Mouse (Mus musculus): Measurements from ENCODE around the gene Gm21497. TPM values are rescaled to one million over a fixed set of nuclear protein-coding genes. Genes with fewer than 3 reads are reported as not detected.
"Not testable (repeated sequence)": the region's sequence is repeated elsewhere in the genome, so short reads cannot be mapped to it uniquely, and the experiment has no call there.

Gene Gm21497
- total RNA-seq (2021) = not detected
- long read RNA-seq, experiment 1 = 0 reads
- long read RNA-seq, experiment 2 = 0 reads

DNA sequence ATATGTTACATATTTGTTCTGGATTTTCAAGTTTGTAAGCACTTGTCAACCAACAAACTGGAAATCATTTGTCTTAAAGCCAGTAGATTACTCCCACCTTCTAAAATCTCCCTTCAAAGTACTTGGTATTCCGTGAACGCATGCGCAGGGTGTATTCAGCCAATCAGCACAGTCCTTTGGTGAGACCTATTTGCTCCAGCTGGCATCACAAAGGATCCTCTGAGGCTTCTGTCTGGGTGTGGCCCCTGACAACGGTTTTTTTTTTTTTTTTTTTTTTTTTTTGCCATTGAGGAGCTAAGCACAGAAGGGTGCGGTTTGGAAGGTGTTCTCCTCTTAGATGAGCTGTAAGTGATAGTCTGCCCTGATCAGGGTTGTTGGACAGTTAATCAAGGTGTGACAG is at the start of gene Gm21497:
Gene Gm21497, plus strand, starts transcription at position 301 of the 400 bp plus-strand sequence.
- intact Hi-C loops (cut with DNase I); DNase-seq (ENCODE audit: low spot score in 2 of 2): not testable (repeated sequence)
